ENCODE assay signal across 22 mouse cellular contexts in genomic region chr11:55589376-55590167, GRCm38 (mm10). TPM values are rescaled to one million over a fixed set of nuclear protein-coding genes. Genes with fewer than 3 reads are reported as not detected.
DNase-seq lines count a peak whose midpoint lies in the region; ATAC-seq and TF ChIP-seq lines count a peak whose summit lies in the region.
"Had no signal": no experiment of that assay in that cellular context is flagged by ENCODE, and none has a peak within 500 bp of the region (broad histone marks: within the 10 kb centered on the region; RNA-seq: fewer than 3 reads in every experiment).

No protein-coding gene starts in this region.

- H3K36me3 ChIP-seq in hindbrain, embryonic 14.5 days (replicated peaks; ENCODE audit: control insufficient read depth, insufficient read depth): no peaks in the 10 kb centered on the region
- peaks cover 71% of the 10 kb centered on the region for H3K36me3 ChIP-seq in hindbrain, embryonic 10.5 days
- H3K36me3 ChIP-seq in neural tube, embryonic 14.5 days (ENCODE audit: control insufficient read depth, insufficient read depth, low read length): no peaks in the 10 kb centered on the region
- H3K36me3 ChIP-seq: liver, embryonic 12.5 days; lung, embryonic 15.5 days; midbrain, embryonic 12.5 days had no signal

- no peaks in the 10 kb centered on the region for H3K27me3 ChIP-seq in hindbrain, embryonic 14.5 days (ENCODE audit: control insufficient read depth, insufficient read depth, low read length)
- H3K27me3 ChIP-seq in hindbrain, embryonic 10.5 days (ENCODE audit: insufficient read depth, poor library complexity, severe bottlenecking): no peaks in the 10 kb centered on the region
- no peaks in the 10 kb centered on the region for H3K27me3 ChIP-seq in neural tube, embryonic 14.5 days (ENCODE audit: control insufficient read depth, insufficient read depth, low read length)
- H3K27me3 ChIP-seq: liver, embryonic 12.5 days; lung, embryonic 15.5 days; midbrain, embryonic 12.5 days had no signal

- ATAC-seq in hindbrain, embryonic 14.5 days (ENCODE audit: low FRiP score): no peak; the same call in 1 of the 2 replicates
- ATAC-seq in neural tube, embryonic 14.5 days (ENCODE audit: low read depth): peak; percentile 54; the same call in 1 of the 2 replicates
- ATAC-seq in megakaryocyte-erythroid progenitor cell, adult 5-6 weeks (replicated peaks; ENCODE audit: low FRiP score, low TSS enrichment, poor library complexity, severe bottlenecking): no peak
- ATAC-seq: liver, embryonic 12.5 days had no signal

- no peaks in the 10 kb centered on the region for H3K4me1 ChIP-seq in hindbrain, embryonic 14.5 days (replicated peaks; ENCODE audit: control insufficient read depth, insufficient read depth, low read length)
- H3K4me1 ChIP-seq in hindbrain, embryonic 10.5 days (replicated peaks): no peaks in the 10 kb centered on the region
- H3K4me1 ChIP-seq in neural tube, embryonic 14.5 days (ENCODE audit: control insufficient read depth, insufficient read depth, low read length): 0 out of 2 replicates have a peak, but pooled peaks cover 7% of the 10 kb centered on the region
- H3K4me1 ChIP-seq: liver, embryonic 12.5 days; lung, embryonic 15.5 days; midbrain, embryonic 12.5 days had no signal

- 75% methylated on average over 9 of the region's 9 CpGs for WGBS in hindbrain, embryonic 14.5 days
- 88% methylated on average over 9 of the region's 9 CpGs for WGBS in hindbrain, embryonic 10.5 days
- WGBS in neural tube, embryonic 14.5 days: 63% methylated on average over 9 of the region's 9 CpGs

- no peak for TF ChIP-seq POLR2A in brain, embryonic 14.5 days (IDR thresholded peaks at IDR 0.05; ENCODE audit: borderline replicate concordance, extremely low read depth, insufficient read depth, insufficient read length, poor library complexity, severe bottlenecking)

- H3K9me3 ChIP-seq in hindbrain, embryonic 14.5 days (ENCODE audit: control insufficient read depth, low read length): no peaks in the 10 kb centered on the region
- H3K9me3 ChIP-seq in hindbrain, embryonic 10.5 days: no peaks in the 10 kb centered on the region
- H3K9me3 ChIP-seq in neural tube, embryonic 14.5 days (ENCODE audit: control insufficient read depth, low read length): no peaks in the 10 kb centered on the region
- H3K9me3 ChIP-seq: liver, embryonic 12.5 days; lung, embryonic 15.5 days; midbrain, embryonic 12.5 days had no signal

- intact Hi-C loops in left cerebral cortex, adult 2 months (cut with DNase I): no loop called here

- H3K4me3 ChIP-seq in hindbrain, embryonic 14.5 days (replicated peaks; ENCODE audit: low read length): no peak overlapping the region
- H3K4me3 ChIP-seq in hindbrain, embryonic 10.5 days: no peak overlapping the region
- no peak overlapping the region for H3K4me3 ChIP-seq in left cerebral cortex, adult 2 months
- no peak overlapping the region for H3K4me3 ChIP-seq in neural tube, embryonic 14.5 days (ENCODE audit: low read depth, low read length)
- H3K4me3 ChIP-seq: liver, embryonic 12.5 days; lung, embryonic 15.5 days; midbrain, embryonic 12.5 days had no signal

- DNase-seq in hindbrain, embryonic 14.5 days (ENCODE audit: low spot score): peak; percentile 42
- DNase-seq in hindbrain, embryonic 10.5 days (ENCODE audit: low spot score): no peak
- no peak for DNase-seq in left cerebral cortex, adult 2 months (ENCODE audit: extremely low spot score in 1 of 2, low spot score in 2 of 2)
- no peak for DNase-seq in left cerebral cortex, adult 9 months (ENCODE audit: low spot score in 2 of 2)
- DNase-seq in brain, embryonic 14.5 days (ENCODE audit: low read depth): peak; percentile 63
- DNase-seq: cerebellum, adult 11-12 months; gastrocnemius, postnatal 36 days; heart, postnatal 14 days; kidney, adult 11 months; layer of hippocampus, postnatal 36 days; right cerebral cortex, postnatal 14 days; thymus, postnatal 14 days had no signal

- TF ChIP-seq CTCF in left cerebral cortex, adult 2 months (IDR thresholded peaks at IDR 0.05): peak; percentile 14; the same call in 1 of the 2 replicates
- no peak for TF ChIP-seq CTCF in brain, embryonic 14.5 days (IDR thresholded peaks at IDR 0.05; ENCODE audit: borderline replicate concordance, extremely low read depth, insufficient read depth, insufficient read length)

- no peak overlapping the region for H3K27ac ChIP-seq in hindbrain, embryonic 14.5 days
- no peak overlapping the region for H3K27ac ChIP-seq in hindbrain, embryonic 10.5 days
- H3K27ac ChIP-seq in left cerebral cortex, adult 2 months: no peak overlapping the region
- H3K27ac ChIP-seq in neural tube, embryonic 14.5 days (ENCODE audit: low read depth, low read length): peak overlapping the region; percentile 30; the same call in 1 of the 2 replicates
- H3K27ac ChIP-seq: liver, embryonic 12.5 days; lung, embryonic 15.5 days; macrophage; midbrain, embryonic 12.5 days had no signal

- H3K9ac ChIP-seq in hindbrain, embryonic 14.5 days: no peak overlapping the region
- H3K9ac ChIP-seq in neural tube, embryonic 14.5 days (replicated peaks; ENCODE audit: low read depth, low read length): no peak overlapping the region
- H3K9ac ChIP-seq: liver, embryonic 12.5 days; lung, embryonic 15.5 days; midbrain, embryonic 12.5 days had no signal

- no peak overlapping the region for H3K4me2 ChIP-seq in hindbrain, embryonic 14.5 days (replicated peaks)
- H3K4me2 ChIP-seq in neural tube, embryonic 14.5 days (ENCODE audit: low read depth, low read length): no peak overlapping the region
- H3K4me2 ChIP-seq: heart, embryonic 11.5 days; liver, embryonic 12.5 days; lung, embryonic 15.5 days; midbrain, embryonic 12.5 days had no signal

RNA-seq across cellular contexts. Expression of gene Glra1, which starts 18.4 kb away (rescaled TPM):
- 1.7 and 2.5 TPM in 2 replicates for polyA plus RNA-seq in hindbrain, embryonic 14.5 days (2014; fragmentation: Nextera tagmentation; extraction: Ambion mirVana)
- polyA plus RNA-seq in hindbrain, embryonic 10.5 days (2016; fragmentation: Nextera tagmentation; extraction: Ambion mirVana): 3.8 and 6.8 TPM in 2 replicates
- total RNA-seq in left cerebral cortex, adult 2 months (2021): 1 to 10 TPM; 1.5 to 2.1 TPM
- polyA plus RNA-seq in brain, embryonic 14.5 days (2012; rRNA removed): 0.34 and 1.3 TPM in 2 replicates
- 3.1 and 3.5 TPM in 2 replicates for polyA plus RNA-seq in neural tube, embryonic 14.5 days (2014; fragmentation: Nextera tagmentation; extraction: Ambion mirVana)
- not detected in 2 replicates for total RNA-seq in megakaryocyte-erythroid progenitor cell, adult 5-6 weeks (2014; fragmentation: Nextera tagmentation)
- not detected in 2 replicates for total RNA-seq in megakaryocyte-erythroid progenitor cell, adult 5-6 weeks (2017)
- total RNA-seq: adrenal gland, adult 18-20 months; gastrocnemius, postnatal 36 days; heart, postnatal 14 days had no signal
- polyA plus RNA-seq: heart, embryonic 11.5 days; limb, embryonic 11.5 days; liver, embryonic 12.5 days; lung, embryonic 15.5 days; macrophage; midbrain, embryonic 12.5 days; spleen, adult 2 months had no signal

Comparison
In these comparisons a context has a peak if more than half of its experiments do, and no peak if none do; other contexts are left out.
1. DNase-seq: peak in hindbrain, embryonic 14.5 days (single experiment) and brain, embryonic 14.5 days (single experiment); none in hindbrain, embryonic 10.5 days (single experiment), left cerebral cortex, adult 2 months (0 of 2) and left cerebral cortex, adult 9 months (0 of 2).